Mouse (Mus musculus): ENCODE results near the gene Olfr592.

GRCm38 (mm10) chr7:103216696-103217095 is 32.1 kb downstream of the Olfr592 start, which contains the start of gene Olfr594:
- TF ChIP-seq POLR2A (IDR thresholded peaks at IDR 0.05; ENCODE audit: insufficient read length, low read depth) (no peak), MAX (IDR thresholded peaks at IDR 0.05; ENCODE audit: low read depth) (no peak), USF1 (IDR thresholded peaks at IDR 0.05; ENCODE audit: low read depth) (no peak), MYOG (IDR thresholded peaks at IDR 0.05; ENCODE audit: control insufficient read depth in 1 of 3, insufficient read depth in 1 of 3, insufficient read length in 2 of 3, low read depth in 2 of 3) (no peak), MYOD1 (IDR thresholded peaks at IDR 0.05; ENCODE audit: control insufficient read depth in 1 of 3, insufficient read length in 2 of 3, low read depth in 2 of 3) (no peak), E2F4 (IDR thresholded peaks at IDR 0.05; ENCODE audit: insufficient read depth) (no peak), REST (IDR thresholded peaks at IDR 0.05; ENCODE audit: insufficient read depth, insufficient read length) (no peak)
